29 mouse cellular contexts compared by ENCODE assay signal in the genomic region with DNA sequence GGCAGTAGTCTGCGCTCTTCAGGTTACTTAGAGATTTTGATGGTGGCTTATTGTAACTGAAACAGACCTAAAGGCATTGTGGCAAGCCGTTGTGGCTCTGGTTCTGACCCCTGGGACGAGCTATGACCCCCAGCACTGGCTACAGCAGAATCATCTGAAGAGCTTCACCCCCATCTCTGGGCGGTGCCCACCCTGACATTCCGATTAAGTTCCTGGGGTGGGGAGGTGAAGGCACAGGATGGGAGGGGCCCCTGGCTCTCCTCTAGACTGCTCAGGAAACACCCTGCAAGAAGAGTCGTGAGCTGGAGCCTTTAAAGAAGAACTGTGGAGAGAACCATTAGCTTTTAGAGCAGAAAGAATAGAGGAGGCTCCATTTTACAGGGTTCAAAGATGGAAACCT. TPM values are rescaled to one million over a fixed set of nuclear protein-coding genes. Genes with fewer than 3 reads are reported as not detected.
"Had no signal": no experiment of that assay in that cellular context is flagged by ENCODE, and none has a peak within 500 bp of the region (broad histone marks: within the 10 kb centered on the region; RNA-seq: fewer than 3 reads in every experiment).

No protein-coding gene starts in this region.

- H3K4me2 ChIP-seq: heart, embryonic 11.5 days; heart, embryonic 13.5 days; heart, embryonic 15.5 days; hindbrain, embryonic 12.5 days; hindbrain, embryonic 14.5 days; kidney, embryonic 15.5 days; limb, embryonic 12.5 days; liver, embryonic 11.5 days; liver, embryonic 13.5 days had no signal

- H3K4me3 ChIP-seq: gastrocnemius, adult 2 months; heart, adult 2 months; heart, embryonic 13.5 days; heart, embryonic 15.5 days; hindbrain, embryonic 10.5 days; hindbrain, embryonic 12.5 days; kidney, embryonic 15.5 days; left cerebral cortex, adult 2 months; limb, embryonic 10.5 days; limb, embryonic 12.5 days; liver, embryonic 13.5 days had no signal

- H3K27ac ChIP-seq: gastrocnemius, adult 2 months; heart, adult 2 months; heart, embryonic 13.5 days; heart, embryonic 15.5 days; hindbrain, embryonic 10.5 days; hindbrain, embryonic 12.5 days; hindbrain, embryonic 14.5 days; kidney, embryonic 15.5 days; kidney, postnatal 0 days; left cerebral cortex, adult 2 months; limb, embryonic 10.5 days; limb, embryonic 12.5 days; liver, embryonic 13.5 days had no signal

- H3K9ac ChIP-seq: heart, embryonic 13.5 days; heart, embryonic 15.5 days; hindbrain, embryonic 12.5 days; hindbrain, embryonic 14.5 days; kidney, embryonic 15.5 days; limb, embryonic 12.5 days; liver, embryonic 13.5 days had no signal

- ATAC-seq: hindbrain, embryonic 16.5 days; intestine, embryonic 16.5 days had no signal

- DNase-seq: gastrocnemius, adult 2 months; gastrocnemius, postnatal 10 days; gastrocnemius, postnatal 25 days; heart, adult 2 months; heart, postnatal 10 days; heart, postnatal 4 days; kidney, adult 11 months; kidney, adult 2 months; kidney, adult 9 months; kidney, postnatal 14 days; kidney, postnatal 36 days; layer of hippocampus, adult 9-11 months; liver; liver, embryonic 13.5 days had no signal

- H3K4me1 ChIP-seq: hindbrain, embryonic 12.5 days had no signal

- H3K27me3 ChIP-seq: hindbrain, embryonic 12.5 days; limb, embryonic 12.5 days; liver, embryonic 13.5 days had no signal

- H3K9me3 ChIP-seq: heart, embryonic 13.5 days; heart, embryonic 15.5 days; hindbrain, embryonic 10.5 days; hindbrain, embryonic 12.5 days; kidney, embryonic 15.5 days; limb, embryonic 10.5 days; limb, embryonic 12.5 days; liver, embryonic 13.5 days had no signal

- H3K36me3 ChIP-seq: heart, embryonic 13.5 days; heart, embryonic 15.5 days; hindbrain, embryonic 10.5 days; hindbrain, embryonic 12.5 days; kidney, embryonic 15.5 days; limb, embryonic 10.5 days; limb, embryonic 12.5 days; liver, embryonic 13.5 days had no signal

RNA-seq across cellular contexts. Expression of a gene that starts 6.2 kb away (rescaled TPM):
- total RNA-seq: granulocyte monocyte progenitor cell, adult 5-6 weeks had no signal
